24 mouse cellular contexts compared by ENCODE assay signal in genomic region chr2:141490518-141490917, GRCm38 (mm10).
"Had no signal": no experiment of that assay in that cellular context is flagged by ENCODE, and none has a peak within 500 bp of the region (broad histone marks: within the 10 kb centered on the region; RNA-seq: fewer than 3 reads in every experiment).

No protein-coding gene starts in this region.

- ATAC-seq: hindbrain, postnatal 0 days; intestine, embryonic 16.5 days had no signal

- H3K9ac ChIP-seq: heart, embryonic 13.5 days; heart, embryonic 15.5 days; hindbrain, embryonic 13.5 days; hindbrain, embryonic 15.5 days; limb, embryonic 12.5 days; liver, embryonic 13.5 days had no signal

- DNase-seq: gastrocnemius, postnatal 14 days; gastrocnemius, postnatal 36 days; heart, adult 11 months; heart, adult 2 months; heart, postnatal 14 days; heart, postnatal 36 days; kidney, adult 18-20 months; kidney, adult 8-10 months; kidney, postnatal 10 days; kidney, postnatal 25 days; kidney, postnatal 4 days; liver; liver, embryonic 13.5 days had no signal

- H3K4me3 ChIP-seq: heart, adult 2 months; heart, embryonic 13.5 days; heart, embryonic 15.5 days; hindbrain, embryonic 13.5 days; hindbrain, embryonic 15.5 days; left cerebral cortex, adult 2 months; limb, embryonic 10.5 days; limb, embryonic 12.5 days; liver, embryonic 13.5 days had no signal

- H3K27me3 ChIP-seq: heart, embryonic 13.5 days; heart, embryonic 15.5 days; hindbrain, embryonic 13.5 days; hindbrain, embryonic 15.5 days; limb, embryonic 12.5 days; liver, embryonic 13.5 days had no signal

- H3K9me3 ChIP-seq: heart, embryonic 13.5 days; heart, embryonic 15.5 days; hindbrain, embryonic 13.5 days; hindbrain, embryonic 15.5 days; limb, embryonic 10.5 days; limb, embryonic 12.5 days; liver, embryonic 13.5 days had no signal

- H3K4me1 ChIP-seq: heart, embryonic 13.5 days; heart, embryonic 15.5 days; hindbrain, embryonic 13.5 days; hindbrain, embryonic 15.5 days; limb, embryonic 10.5 days; limb, embryonic 12.5 days; liver, embryonic 13.5 days had no signal

- H3K4me2 ChIP-seq: heart, embryonic 11.5 days; heart, embryonic 13.5 days; heart, embryonic 15.5 days; hindbrain, embryonic 13.5 days; hindbrain, embryonic 15.5 days; limb, embryonic 12.5 days; liver, embryonic 11.5 days; liver, embryonic 13.5 days had no signal

- H3K36me3 ChIP-seq: heart, embryonic 13.5 days; heart, embryonic 15.5 days; hindbrain, embryonic 13.5 days; hindbrain, embryonic 15.5 days; limb, embryonic 10.5 days; limb, embryonic 12.5 days; liver, embryonic 13.5 days had no signal

- H3K27ac ChIP-seq: heart, adult 2 months; heart, embryonic 13.5 days; heart, embryonic 15.5 days; hindbrain, embryonic 13.5 days; hindbrain, embryonic 15.5 days; hindbrain, postnatal 0 days; left cerebral cortex, adult 2 months; limb, embryonic 10.5 days; limb, embryonic 12.5 days; liver, embryonic 13.5 days had no signal
